Mouse (Mus musculus) urinary bladder, postnatal 4 days (tissue): ENCODE data around the gene Doc2b.

Source experiments
- DNase-seq, 2 experiments: peaks; one replicate each; pipeline ENCODE4 v3.0.0; 2021 to 2022; ENCODE audit warnings: low spot score in 2 of 2

The Doc2b gene

DNA sequence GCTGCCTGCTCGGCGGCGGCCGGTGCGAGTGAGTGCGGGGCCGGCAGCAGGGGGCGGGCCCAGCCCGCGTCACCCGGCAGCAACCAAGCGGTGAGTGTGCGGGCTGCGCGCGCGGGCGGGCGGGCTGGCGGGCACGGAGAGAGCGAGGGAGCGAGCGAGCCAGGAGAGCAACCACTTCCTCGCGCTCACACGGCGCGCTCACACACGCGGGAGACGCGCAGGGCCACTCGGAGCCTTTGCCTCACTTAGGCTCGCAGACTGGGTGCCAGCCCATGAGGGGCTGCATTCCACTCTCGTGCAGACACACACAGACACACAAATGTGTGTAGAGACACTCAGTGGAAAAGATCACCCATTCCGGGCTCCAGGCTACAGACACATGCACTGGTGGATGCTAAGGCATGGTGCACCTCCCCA lies at the start of gene Doc2b:
Doc2b (minus strand) TSS at position 21 of the 417 bp plus-strand sequence.
- DNase-seq = peak in 1 of 2 experiments; percentile 47

DNA sequence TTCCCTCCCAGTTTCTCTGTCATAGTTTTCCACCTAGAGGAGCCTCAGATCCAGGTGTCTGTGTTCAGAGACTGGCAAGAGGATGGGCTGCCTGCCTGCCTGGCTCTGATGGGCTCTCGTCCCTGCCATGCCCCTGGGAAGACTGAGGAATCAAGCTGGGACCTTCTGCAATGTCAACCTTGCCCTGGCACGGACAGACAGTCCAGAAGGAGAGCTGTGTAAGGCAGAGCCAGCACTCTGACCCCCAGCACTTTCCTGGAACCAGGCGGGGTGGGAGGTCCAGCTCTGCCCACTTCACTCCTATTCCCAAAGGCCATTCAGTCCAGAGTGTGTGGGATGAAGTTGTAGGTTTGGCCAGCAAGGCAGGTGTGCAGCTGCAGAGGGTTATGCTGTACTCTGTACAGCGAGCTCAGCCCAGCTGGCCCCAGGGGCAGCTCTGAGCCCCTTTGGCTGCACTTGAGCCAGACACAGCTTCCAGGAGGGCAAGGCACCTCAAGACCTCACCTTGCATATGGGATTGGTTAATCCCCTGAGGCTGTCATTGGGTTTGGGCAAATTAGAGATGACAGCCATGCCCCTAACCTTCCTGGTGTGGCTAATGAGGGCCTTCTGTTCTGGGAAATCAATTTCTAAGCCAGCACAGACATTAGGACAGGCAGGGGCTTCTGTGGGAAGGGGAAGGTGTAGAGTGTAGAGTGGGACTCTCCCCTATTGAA lies 47.2 kb upstream of the Doc2b start:
- no peak for DNase-seq

DNA sequence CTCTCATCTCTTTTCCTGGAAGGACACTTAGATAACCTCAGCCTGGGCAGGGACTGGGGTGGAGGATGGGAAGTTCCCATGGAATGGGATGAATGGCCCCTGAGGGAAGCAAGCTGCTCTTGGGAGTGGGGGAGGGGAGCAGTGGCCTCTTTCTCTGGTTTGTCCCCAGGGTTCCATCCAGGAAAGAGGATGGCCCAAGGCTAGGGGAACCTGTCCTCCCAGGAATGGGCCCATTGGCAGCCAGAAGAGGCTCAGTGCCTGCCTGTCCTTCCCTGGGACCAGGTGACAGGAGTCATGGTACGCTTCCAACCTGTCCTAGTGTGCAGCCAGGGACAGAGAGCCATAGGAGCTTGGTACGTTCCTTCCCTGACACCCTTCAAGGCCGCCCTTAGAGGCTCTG lies 45.7 kb upstream of the Doc2b start:
- no peak for DNase-seq

DNA sequence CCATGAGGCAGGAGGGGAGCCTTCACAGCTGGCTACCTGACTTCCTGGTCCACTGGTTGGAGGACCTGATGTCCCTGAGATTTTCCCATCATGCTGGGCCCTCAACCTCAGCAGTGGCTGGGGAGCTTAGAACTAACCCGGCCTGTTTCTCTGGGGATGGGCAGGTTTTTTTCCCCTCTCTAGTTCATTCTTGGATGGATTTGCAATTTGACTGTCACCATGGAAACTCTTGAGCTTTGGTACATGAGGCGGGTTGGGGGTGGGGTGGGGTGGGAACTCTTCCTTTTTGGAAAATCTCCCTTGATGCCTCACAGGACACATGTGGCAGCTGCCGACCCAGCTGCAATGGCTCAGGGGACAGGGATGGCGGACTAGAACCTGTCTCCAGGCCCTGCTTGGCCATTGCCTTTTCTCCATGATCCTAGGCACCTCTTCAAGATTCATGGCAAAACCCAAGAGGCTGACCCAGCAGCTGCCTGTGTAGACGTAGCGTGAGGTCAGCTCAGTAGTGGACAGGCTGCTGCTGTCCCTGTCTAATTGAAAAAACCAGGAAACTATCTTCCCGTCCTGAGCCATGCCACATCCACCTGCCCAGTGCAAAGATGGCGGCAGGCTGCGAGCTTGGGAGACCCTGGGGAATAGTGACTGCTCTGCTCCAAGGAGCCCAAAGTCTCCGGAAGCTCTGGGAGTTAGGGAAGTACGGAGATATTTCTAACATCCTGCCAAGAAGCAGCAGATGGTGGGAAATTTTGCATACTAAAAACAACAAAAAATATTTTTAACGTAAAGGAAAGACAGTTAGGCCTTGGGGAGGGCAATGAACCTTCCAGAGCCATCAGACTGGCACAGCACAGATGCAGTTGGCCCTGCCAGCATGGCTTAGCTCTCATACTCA lies 43.9 kb upstream of the Doc2b start:
- no peak for DNase-seq

DNA sequence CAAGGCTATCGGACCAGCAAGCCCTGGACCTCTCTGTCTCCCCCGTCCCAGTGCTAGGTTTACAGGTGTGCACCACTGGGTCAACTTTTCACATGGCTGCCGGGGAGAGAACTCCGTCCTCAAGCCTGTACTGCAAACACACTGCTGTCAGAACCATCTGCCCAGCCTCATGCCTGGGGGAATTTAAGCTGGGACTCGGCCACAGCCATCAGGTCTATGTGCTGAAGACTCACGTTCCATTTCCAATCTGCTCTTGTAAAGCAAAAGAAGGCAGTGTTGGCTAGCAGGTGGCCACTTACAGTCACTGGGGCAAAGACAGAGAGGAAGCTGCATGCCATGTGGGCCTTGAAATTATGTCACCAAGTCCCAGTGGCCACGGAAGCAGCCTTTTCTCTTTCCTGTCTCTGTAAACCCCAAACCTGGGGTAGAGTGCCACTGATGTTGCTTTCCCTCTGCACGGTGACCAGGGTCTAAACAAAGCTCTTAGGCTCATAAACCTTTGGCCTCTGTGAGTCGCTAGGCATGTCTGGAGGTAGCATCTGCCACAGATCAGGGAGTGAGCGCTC lies 43.1 kb upstream of the Doc2b start:
- DNase-seq = no peak

DNA sequence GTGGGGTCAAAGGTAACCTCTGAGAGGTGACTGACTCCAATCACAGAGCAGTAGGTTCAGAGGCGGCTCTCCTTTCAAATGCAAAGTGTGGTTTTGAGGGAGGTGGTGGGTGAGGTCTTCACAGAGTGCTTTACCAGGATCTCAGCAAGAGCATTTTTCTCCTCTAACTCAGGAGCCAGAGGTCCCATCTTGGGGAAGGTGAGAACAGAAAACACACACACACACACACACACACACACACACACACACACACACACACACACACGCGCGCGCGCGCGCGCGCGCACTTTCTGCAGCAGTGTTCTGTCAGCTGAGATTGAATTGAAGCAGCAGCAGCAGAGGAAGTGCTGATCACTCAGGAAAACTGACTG lies 40.4 kb upstream of the Doc2b start:
- no peak for DNase-seq

DNA sequence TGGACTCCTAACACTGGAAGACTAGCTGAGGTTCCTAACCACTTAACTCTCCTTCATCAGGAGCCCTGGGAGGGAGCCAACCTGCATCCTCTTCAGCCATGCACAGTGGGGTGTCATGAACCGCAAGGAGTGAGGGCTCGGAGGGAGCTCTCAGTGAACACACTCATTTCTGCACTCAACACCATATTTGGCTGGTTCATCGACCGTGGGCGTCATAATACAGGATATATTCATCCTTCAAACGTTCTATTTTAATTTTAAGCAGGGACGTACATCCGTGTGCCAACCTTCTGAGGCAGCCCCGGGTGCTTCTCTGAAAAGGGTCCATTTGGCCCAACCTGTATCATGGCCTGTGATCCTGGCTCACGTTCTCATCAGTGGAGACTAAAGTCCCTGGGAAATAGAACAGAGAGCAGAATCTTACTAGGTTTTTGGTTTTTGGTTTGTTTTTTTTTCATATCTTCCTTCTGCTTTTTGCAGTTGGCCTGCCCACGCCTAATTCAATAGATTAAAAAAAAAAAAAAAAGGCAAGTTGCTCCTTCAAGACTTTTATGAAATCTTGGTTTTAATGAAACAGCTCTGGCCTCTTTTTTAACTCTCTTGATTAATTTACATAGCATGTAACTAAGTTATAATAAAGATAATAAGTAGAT lies 39.9 kb upstream of the Doc2b start:
- DNase-seq = no peak

DNA sequence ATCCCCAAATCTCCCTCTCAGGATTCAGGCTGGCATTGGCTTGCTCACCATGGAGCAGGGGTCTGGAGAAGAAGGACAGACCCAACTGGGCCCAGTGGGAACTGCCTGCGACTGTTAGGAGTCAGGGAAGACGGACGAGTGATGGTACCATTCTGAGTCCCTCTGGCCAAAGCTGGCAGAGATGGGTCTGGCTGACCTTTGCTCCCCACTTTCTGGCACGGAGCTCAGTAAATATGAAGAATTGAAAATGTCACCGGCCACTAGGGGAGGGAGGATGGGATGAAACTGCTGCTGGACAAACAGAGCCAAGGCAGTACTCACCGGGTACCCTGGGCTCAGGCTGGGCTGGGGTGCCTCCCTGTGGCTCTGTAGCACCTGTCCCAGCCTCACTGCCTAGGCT lies 37.2 kb upstream of the Doc2b start:
- no peak for DNase-seq

DNA sequence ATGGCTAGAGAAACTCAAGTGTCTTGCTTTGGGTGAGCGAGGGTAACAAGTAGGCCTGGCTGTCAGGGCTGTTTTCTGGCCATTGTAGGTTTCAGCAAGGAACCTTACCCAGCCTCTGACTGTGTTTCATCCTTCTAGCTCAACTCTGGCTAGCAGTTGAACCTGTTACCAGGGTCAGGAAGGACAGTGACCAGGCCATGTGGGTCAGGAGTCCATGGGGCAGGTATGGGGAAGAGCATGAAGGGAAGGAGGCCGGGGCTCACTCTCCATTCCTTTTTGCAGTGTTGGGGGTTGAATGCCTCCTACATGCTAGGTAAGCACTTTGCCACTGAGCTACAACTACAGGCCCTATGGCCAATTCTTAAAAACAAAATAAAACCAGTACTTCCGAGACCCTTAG lies 34.5 kb upstream of the Doc2b start:
- DNase-seq = no peak

DNA sequence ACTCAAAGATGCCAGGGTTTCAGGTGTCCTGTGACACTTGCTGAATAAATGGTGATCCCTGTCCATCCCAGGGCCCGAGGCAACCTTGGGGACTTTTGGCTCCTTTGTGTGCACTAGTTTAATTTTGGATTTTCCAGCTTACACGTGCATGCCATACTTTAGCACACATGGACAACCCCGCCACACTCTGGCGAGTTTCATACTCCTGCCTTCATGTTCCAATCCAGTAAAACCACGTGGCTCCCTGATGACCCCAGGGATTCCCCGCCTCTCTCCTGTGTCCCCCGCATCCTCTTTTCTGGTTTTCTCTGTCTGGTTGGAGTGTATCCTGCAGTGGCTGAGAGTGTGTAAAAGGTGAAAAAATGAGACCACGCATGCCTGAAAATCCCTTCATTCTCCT lies 31.6 kb upstream of the Doc2b start:
- DNase-seq = no peak

DNA sequence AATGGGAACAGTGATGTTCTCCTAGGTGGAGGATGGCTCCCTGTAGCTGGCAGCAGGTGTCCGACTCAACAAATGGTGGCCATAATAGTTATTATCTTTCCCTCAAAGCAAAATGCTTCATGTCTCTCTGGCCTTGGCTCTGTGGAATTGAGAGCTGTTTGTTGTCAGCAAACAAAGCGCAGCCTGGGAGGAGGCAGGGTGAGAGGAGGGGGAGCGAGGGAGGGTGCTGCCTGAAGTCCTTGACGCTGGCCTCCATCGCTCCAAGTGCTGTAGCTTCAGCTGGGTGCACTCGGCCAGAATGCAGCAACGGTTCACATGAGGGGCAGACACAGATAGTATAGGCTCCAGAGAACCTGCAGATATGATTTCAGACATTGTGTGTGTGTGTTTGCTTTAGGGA lies 27.7 kb upstream of the Doc2b start:
- no peak for DNase-seq

DNA sequence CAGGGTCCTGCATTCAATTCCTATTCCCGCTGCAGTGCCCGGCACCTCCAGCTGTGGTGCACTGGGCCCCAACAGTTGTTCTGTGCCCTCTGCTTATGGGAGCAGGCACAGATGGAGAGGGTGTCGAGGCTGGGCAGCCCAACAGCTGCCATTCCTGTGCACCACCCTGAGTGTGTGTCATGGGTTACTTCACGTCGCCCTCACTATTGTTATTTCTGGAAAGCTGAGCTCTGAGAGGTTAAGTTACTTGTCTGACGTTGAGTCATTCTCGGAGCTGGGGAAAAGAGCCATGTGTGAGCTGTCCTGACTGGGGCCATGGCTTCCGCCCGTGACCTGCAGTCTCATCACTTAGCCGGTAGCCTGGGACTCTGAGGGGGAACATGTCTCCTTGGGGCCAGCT lies 17.2 kb upstream of the Doc2b start:
- DNase-seq = no peak

DNA sequence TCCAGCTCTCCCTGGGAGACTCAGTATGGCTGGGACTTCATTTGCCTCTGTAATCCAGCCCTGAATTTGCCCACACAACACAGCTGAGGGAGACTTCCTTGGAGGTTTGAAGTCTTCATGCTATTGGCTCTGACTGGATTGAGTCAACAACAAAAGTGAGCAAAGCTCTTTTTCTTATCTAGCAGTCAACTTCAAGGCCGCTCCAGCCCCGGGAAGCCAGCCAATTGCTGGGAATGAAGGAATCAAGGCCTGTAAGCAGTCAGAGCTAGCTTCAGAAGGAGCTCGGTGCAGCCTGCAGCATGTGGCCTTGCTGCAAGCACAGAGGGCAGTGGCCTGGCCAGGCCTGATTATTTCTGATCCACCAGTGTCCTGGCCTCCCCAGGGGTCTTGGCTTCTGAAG lies 16.1 kb upstream of the Doc2b start:
- DNase-seq = peak; percentile 88 to 94

DNA sequence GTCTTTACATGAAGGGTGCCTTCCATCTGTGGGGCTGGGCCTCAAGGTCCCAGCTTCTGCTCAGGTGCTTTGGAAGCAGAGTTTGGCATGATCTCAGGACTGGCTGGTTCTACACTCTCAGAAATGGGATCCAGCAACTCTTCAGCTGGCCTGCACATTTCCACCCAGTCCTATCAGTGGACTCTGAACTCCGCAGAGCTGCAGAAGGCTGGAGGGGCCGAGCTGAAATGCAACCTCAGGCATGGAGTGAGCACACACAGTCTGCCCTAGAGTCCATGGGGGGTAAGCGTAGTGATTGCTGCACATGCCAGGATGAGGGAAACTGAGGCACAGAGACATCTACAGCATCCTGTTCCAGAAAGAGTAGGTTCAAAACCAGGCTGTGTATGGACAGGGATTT lies 14.7 kb upstream of the Doc2b start:
- DNase-seq = no peak

DNA sequence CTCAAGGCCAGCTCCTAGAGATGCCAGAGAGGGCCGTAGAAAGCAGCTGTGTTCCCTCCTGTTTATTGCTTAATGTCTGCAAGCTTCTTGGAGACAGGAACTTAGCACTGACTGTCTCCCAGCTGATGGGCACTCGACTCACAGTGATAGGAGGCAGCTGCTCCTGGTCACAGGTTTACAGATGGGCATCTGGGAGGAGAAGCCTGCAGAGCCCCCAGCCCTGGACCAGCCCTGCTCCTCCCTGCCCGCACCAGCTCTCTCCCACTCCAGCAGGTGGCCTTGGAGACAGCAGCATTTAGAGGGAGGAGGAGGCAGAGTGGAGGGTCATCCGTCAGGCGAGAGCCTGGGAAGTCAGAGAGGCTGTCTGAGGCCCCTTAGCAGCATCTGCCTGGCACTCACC lies 11.6 kb upstream of the Doc2b start:
- peak in 1 of 2 experiments; percentile 38 for DNase-seq

DNA sequence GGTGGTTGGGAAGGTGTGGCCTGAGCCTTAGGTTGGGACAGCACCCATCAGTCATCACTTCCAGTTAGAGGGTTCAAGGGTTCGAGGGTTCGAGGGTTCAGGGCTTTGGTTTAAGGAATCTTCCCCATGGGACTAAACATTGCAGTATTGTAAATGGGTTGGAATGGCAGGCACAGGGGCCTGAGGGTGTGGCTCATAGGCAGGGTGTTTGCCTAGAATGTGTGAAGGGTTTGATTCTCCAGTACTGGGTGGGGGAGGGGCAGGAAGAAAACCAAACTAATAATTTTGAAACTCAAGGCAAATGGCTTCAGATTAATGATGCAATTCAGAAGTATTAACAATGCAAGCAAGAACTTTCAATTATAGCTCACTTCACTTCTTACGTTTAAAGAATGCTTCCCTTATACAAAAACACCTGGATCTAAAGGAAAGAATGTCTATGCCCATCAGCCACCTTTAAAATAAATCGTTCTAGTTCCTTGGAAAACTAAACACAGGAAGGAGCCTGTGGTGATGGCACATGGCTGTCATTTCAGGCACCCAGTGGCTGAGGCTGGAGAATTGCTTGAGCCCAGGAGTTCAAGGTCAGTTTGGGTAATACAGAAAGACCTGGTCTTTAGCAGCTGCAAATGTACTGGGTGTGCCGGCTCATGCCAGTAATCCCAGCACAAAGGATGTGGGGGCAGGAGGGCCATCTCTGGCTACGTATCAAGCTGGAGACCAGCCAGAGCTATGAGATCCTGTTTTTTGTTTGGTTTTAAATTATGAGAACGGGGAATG lies 6.1 kb upstream of the Doc2b start:
- no peak for DNase-seq

DNA sequence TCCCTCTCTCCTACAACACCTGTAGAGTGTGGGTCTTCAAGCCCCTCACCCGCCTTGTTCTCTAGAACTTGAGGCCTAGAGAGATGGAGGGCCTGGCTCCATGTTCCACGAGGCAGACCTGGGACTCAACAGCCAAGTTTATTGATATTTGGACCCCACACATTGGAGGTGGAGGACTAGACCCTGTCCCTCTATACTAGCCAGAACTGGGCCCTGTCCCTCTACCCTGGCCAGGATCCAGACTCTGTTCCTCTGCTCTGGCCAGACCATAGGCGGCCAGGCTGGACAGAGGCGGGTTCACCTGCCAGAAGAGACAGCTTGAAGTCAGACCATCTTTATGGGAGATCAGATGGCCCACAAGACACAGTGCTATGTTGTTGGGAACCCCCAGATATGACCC lies 5.5 kb upstream of the Doc2b start:
- no peak for DNase-seq

DNA sequence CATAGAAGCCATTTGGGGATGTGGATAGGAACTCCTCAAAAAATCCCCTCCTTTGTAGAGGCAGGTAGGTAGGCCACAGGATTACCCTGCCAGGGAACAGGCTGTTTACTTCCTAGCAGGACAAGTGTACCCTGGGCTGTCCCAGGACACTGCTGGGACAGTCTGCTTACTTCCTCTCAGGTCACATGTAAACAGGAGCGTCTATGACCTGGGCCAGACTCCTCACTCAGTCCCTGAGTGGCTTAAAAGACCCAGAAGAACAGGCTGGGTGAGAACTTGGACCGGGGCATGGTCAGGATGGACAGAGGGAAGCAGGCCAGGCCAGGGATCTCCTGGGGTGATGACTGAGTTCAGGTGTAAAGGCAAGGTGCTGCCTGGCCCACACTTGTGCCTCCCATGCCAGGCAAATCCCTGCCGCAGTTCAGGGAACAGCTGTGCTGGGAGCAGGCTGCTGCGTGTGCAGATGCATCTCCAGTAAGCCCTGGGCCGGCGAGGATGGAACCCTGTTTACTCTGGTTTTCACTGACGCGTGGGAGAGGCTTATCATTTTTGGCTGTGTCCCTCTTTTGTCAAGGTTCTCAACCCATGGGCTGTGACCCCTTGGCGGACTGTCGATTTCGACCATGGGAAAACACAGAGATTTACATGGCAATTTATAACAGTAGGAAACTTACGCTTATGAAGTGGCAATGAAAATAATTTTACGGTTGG lies 842 bp upstream of the Doc2b start:
- peak in 1 of 2 experiments; percentile 31 for DNase-seq

DNA sequence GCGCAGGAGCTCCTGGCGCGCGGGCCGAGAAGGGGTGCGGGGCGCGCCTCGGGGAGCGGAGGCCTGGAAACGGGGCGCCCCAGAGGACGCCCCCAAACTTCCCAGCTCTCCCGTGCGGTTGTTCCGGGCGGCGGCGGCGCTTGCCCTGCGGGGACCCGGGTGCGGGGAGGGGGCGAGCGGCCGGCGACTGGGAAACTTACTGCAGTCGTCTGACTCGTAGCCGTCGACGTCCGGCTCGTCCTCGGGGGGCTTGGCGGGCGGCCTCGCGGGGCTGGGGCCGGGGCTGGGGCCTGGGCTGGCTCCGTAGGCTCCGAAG lies 570 bp downstream of the Doc2b start:
- DNase-seq = no peak

DNA sequence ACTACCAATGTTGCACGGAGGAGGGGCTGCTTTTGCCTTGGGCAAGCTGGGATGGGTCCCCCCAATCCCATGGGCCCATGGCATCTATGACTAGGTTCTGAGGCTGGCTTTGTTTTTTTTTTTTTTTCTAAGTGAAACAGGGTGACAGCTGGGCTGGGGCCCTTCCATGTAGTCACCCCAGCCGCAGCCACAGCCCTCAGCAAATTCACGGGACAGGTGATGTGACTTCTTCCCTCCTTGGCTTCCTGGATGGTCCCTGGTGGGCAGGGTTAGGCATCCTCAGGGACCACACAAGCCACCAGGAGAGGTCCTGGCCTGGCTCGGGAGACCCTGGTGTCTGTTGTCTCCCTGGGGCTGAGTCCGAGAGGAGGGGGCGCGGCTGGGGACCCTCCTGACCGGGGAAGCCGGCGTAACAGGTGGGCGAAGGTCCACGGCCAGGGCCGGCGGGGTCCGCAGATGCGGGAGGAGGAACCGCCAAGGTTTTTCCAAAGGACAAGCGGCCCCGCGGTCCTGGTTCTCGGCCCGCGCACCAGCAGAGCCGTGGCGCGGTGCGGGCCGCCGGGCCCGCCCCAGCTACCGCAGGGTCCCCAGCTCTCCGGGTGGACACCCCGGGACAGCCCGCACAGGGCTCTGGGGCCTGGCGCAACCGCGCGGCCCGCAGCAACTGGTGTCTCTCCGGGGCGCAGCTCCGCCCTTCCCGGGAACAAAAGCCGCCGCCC lies 1.1 kb downstream of the Doc2b start:
- no peak for DNase-seq
